ENCODE assay signal across 11 mouse cellular contexts in the genomic region with DNA sequence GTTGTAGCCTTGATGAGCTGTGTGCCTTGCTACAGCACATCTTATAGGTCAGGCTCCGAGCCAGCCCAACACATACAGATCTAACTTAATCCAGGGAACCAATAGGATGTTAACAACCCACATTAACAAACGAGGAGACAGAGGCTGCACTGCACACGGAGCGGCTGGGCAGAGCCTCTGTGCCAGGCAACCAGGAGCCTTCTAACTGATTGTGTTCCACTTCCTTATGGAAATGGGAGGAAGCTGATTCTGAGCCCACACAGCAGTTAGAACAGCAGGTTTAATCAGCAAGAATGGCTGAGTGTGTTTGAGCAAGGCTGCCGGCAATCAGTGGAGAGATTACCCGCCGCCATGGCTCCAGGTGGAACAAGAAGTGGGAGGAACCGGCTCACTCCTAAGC. TPM values are rescaled to one million over a fixed set of nuclear protein-coding genes. Genes with fewer than 3 reads are reported as not detected.
A peak's percentile ranks its signal among the peaks of the same experiment; 100 is the strongest.
DNase-seq lines count a peak whose midpoint lies in the region; ATAC-seq and TF ChIP-seq lines count a peak whose summit lies in the region.
"Had no signal": no experiment of that assay in that cellular context is flagged by ENCODE, and none has a peak within 500 bp of the region (broad histone marks: within the 10 kb centered on the region; RNA-seq: fewer than 3 reads in every experiment).

No protein-coding gene starts in this region.

- H3K27me3 ChIP-seq in heart, postnatal 0 days (ENCODE audit: control insufficient read depth, insufficient read depth, low read length), result no peaks in the 10 kb centered on the region
- H3K27me3 ChIP-seq in E14TG2a.4 (ENCODE audit: insufficient read depth, low read length), result peaks cover 43% of the 10 kb centered on the region
- no peaks in the 10 kb centered on the region for H3K27me3 ChIP-seq in forebrain, embryonic 15.5 days
- peaks cover 4% of the 10 kb centered on the region; the same call in 1 of the 2 replicates for H3K27me3 ChIP-seq in kidney, embryonic 15.5 days

- no peaks in the 10 kb centered on the region for H3K36me3 ChIP-seq in heart, postnatal 0 days (replicated peaks; ENCODE audit: control insufficient read depth, insufficient read depth, low read length)
- no peaks in the 10 kb centered on the region for H3K36me3 ChIP-seq in E14TG2a.4 (ENCODE audit: insufficient read depth, low read length)
- no peaks in the 10 kb centered on the region for H3K36me3 ChIP-seq in forebrain, embryonic 15.5 days
- no peaks in the 10 kb centered on the region for H3K36me3 ChIP-seq in kidney, embryonic 15.5 days
- H3K36me3 ChIP-seq: midbrain, embryonic 12.5 days had no signal

- no peak overlapping the region for H3K4me2 ChIP-seq in heart, postnatal 0 days (ENCODE audit: low read depth, low read length)
- no peak overlapping the region for H3K4me2 ChIP-seq in forebrain, embryonic 15.5 days (replicated peaks)
- no peak overlapping the region for H3K4me2 ChIP-seq in kidney, embryonic 15.5 days
- H3K4me2 ChIP-seq: midbrain, embryonic 12.5 days had no signal

- H3K4me1 ChIP-seq in heart, postnatal 0 days (ENCODE audit: control insufficient read depth, insufficient read depth), result peaks cover 11% of the 10 kb centered on the region
- H3K4me1 ChIP-seq in E14TG2a.4 (replicated peaks; ENCODE audit: low read depth, low read length), result peaks cover 81% of the 10 kb centered on the region
- peaks cover 32% of the 10 kb centered on the region for H3K4me1 ChIP-seq in forebrain, embryonic 15.5 days
- H3K4me1 ChIP-seq in kidney, embryonic 15.5 days, result peaks cover 37% of the 10 kb centered on the region

- intact Hi-C loops in left cerebral cortex, postnatal 36 days (cut with DNase I), result loop anchor here (5.0 kb wide), 1 partner anchor 104 kb away; no protein-coding TSS in a partner anchor

- no peaks in the 10 kb centered on the region for H3K9me3 ChIP-seq in heart, postnatal 0 days (replicated peaks; ENCODE audit: control insufficient read depth, low read length)
- no peaks in the 10 kb centered on the region for H3K9me3 ChIP-seq in E14TG2a.4 (ENCODE audit: low read length)
- no peaks in the 10 kb centered on the region for H3K9me3 ChIP-seq in forebrain, embryonic 15.5 days
- no peaks in the 10 kb centered on the region for H3K9me3 ChIP-seq in kidney, embryonic 15.5 days (replicated peaks)
- H3K9me3 ChIP-seq: midbrain, embryonic 12.5 days had no signal

- TF ChIP-seq EP300 in heart, postnatal 0 days (IDR thresholded peaks at IDR 0.05; ENCODE audit: low read depth), result no peak

- ATAC-seq in heart, postnatal 0 days (ENCODE audit: insufficient read depth, low read depth), result peak; percentile 28
- ATAC-seq in forebrain, embryonic 15.5 days (replicated peaks), result no peak
- ATAC-seq in kidney, embryonic 15.5 days (replicated peaks; ENCODE audit: low FRiP score), result no peak

- H3K27ac ChIP-seq in heart, postnatal 0 days (ENCODE audit: low read depth), result no peak overlapping the region
- H3K27ac ChIP-seq in forebrain, embryonic 15.5 days (replicated peaks), result peak overlapping the region; percentile 42
- H3K27ac ChIP-seq in kidney, embryonic 15.5 days, result no peak overlapping the region
- H3K27ac ChIP-seq: liver, embryonic 14.5 days; midbrain, embryonic 12.5 days had no signal

- H3K4me3 ChIP-seq in heart, postnatal 0 days (ENCODE audit: low read depth, low read length), result no peak overlapping the region
- peak overlapping the region; percentile 58 for H3K4me3 ChIP-seq in E14TG2a.4 (replicated peaks; ENCODE audit: low read length)
- no peak overlapping the region for H3K4me3 ChIP-seq in forebrain, embryonic 15.5 days
- H3K4me3 ChIP-seq in kidney, embryonic 15.5 days (replicated peaks), result no peak overlapping the region
- H3K4me3 ChIP-seq: midbrain, embryonic 12.5 days had no signal

- 24% methylated on average over 8 of the region's 8 CpGs for WGBS in heart, postnatal 0 days
- 45% methylated on average over 8 of the region's 8 CpGs for WGBS in forebrain, embryonic 15.5 days
- WGBS in kidney, embryonic 15.5 days, result 52% methylated on average over 8 of the region's 8 CpGs

- no peak for DNase-seq in heart, postnatal 0 days (ENCODE audit: low spot score)
- DNase-seq in heart, adult 11 months, result no peak
- DNase-seq in left cerebral cortex, postnatal 36 days (ENCODE audit: low spot score in 2 of 2), result peak; percentile 60 to 65
- no peak for DNase-seq in cerebellum, postnatal 36 days

- TF ChIP-seq CTCF in heart, postnatal 0 days (IDR thresholded peaks at IDR 0.05; ENCODE audit: low read depth), result no peak
- TF ChIP-seq CTCF in E14TG2a.4 (conservative IDR thresholded peaks at IDR 0.05; ENCODE audit: low read length), result no peak

- H3K9ac ChIP-seq in heart, postnatal 0 days (replicated peaks; ENCODE audit: low read depth, low read length), result no peak overlapping the region
- no peak overlapping the region for H3K9ac ChIP-seq in forebrain, embryonic 15.5 days (replicated peaks)
- no peak overlapping the region for H3K9ac ChIP-seq in kidney, embryonic 15.5 days
- H3K9ac ChIP-seq: liver, embryonic 14.5 days; midbrain, embryonic 12.5 days had no signal

RNA-seq across cellular contexts. Expression of a gene that starts 37.4 kb away (rescaled TPM):
- 6.8 and 9.0 TPM in 2 replicates for total RNA-seq in heart, postnatal 0 days (2014; rRNA removed; ENCODE audit: low replicate concordance)
- 25.0 and 32.0 TPM in 2 replicates for polyA plus RNA-seq in heart, postnatal 0 days (2015; fragmentation: Nextera tagmentation; extraction: Ambion mirVana)
- polyA plus RNA-seq in forebrain, embryonic 15.5 days (2015; fragmentation: Nextera tagmentation; extraction: Ambion mirVana), result 41.0 and 42.3 TPM in 2 replicates
- 10 to 100 TPM; 33.2 to 40.5 TPM for total RNA-seq in left cerebral cortex, postnatal 36 days (2021)
- 40.6 and 45.1 TPM in 2 replicates for polyA plus RNA-seq in kidney, embryonic 15.5 days (2015; fragmentation: Nextera tagmentation; extraction: Ambion mirVana)

RNA-seq across cellular contexts. Expression of a gene that starts 56.3 kb away (rescaled TPM):
- not detected in 2 replicates for total RNA-seq in heart, postnatal 0 days (2014; rRNA removed; ENCODE audit: low replicate concordance)
- not detected in 2 replicates for polyA plus RNA-seq in heart, postnatal 0 days (2015; fragmentation: Nextera tagmentation; extraction: Ambion mirVana)
- polyA plus RNA-seq in forebrain, embryonic 15.5 days (2015; fragmentation: Nextera tagmentation; extraction: Ambion mirVana), result not detected in 2 replicates
- total RNA-seq in left cerebral cortex, postnatal 36 days (2021), result not detected
- not detected in 2 replicates for polyA plus RNA-seq in kidney, embryonic 15.5 days (2015; fragmentation: Nextera tagmentation; extraction: Ambion mirVana)
- total RNA-seq: heart, postnatal 4 days; neutrophil, adult 5-6 weeks had no signal
- polyA plus RNA-seq: liver, embryonic 14.5 days; midbrain, embryonic 12.5 days had no signal

Comparison
In these comparisons a context has a peak if more than half of its experiments do, and no peak if none do; other contexts are left out.
1. DNase-seq: peak in left cerebral cortex, postnatal 36 days (2 of 2); none in heart, postnatal 0 days (single experiment), heart, adult 11 months (single experiment) and cerebellum, postnatal 36 days (0 of 2).